Mouse (Mus musculus): Measurements from ENCODE around the gene Dip2a. TPM values are rescaled to one million over a fixed set of nuclear protein-coding genes. Genes with fewer than 3 reads are reported as not detected.

Gene Dip2a
- total RNA-seq, 2 experiments from 2014 or later, result 62.6 to 63.3 TPM

GRCm38 (mm10) chr10:76247960-76248646 lies 97.0 kb downstream of the Dip2a start:
- DNase-seq (ENCODE audit: low spot score in 2 of 2), result no peak

DNA sequence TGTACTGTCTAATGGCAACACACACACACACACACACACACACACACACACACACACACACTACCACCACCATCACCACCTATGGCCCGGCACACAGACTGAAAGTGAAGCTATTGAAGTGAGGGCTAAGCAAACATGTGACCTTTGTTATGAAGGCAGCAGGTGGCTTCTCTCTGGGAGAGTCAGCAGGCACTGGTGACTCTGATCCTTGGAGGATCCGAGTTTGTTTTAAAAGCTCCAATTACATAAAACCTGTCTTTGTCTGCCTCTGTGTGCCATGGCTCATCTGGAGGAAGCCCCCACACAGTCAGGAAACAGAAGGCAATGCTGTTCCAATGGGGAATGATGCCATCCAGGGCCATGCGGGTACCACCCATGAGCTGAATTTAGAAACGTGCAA lies 98.5 kb downstream of the Dip2a start:
- DNase-seq (ENCODE audit: low spot score in 2 of 2), result no peak

- no peak for DNase-seq (ENCODE audit: low spot score in 2 of 2)
Observed at GRCm38 (mm10) chr10:76245106-76245505, 100.0 kb downstream of the Dip2a start.

GRCm38 (mm10) chr10:76239401-76239800 lies 105.7 kb downstream of the Dip2a start:
- DNase-seq (ENCODE audit: low spot score in 2 of 2), result no peak

DNA sequence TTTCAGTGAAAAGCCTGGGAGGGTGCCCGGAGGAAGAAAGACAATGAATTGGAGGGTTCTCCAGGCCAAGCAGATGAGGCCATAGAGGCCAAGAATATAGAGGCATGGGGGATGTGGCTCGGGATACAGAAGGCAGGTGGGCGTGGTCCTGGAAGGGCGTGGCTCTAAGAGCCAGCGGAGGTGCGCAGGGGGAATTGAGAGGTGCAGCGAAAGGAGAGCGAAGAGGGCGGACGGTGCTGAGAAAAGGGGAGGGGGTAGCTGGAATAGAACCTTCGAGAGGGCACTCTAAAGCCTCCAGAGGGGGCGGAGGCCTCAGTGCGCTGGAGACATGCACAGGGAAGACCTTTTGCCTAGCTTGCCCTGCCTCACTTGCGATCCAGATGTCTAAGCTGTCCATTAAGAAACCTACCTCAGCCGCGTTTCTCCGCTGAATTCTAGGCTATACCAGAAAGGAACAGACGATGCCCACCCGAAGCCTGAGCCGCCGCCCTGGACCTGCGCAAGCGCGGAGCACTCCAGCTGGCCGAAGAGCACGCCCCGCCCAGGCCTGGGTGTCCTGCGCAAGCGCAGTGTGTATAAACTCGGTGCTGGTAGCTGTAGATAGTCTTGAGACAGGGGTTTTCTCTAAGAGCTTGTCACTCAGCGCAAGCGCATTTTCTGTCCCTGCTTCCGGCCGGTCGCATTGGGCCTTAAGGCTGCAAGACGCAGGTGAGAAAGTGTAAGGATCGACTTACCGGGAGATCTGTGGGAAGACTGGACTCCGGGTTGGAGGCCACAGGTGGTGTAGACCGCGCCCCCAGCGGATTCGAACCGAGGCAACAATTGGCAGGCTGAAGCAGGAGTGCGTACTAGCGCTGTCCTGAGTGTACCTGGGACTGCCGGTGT lies 107.5 kb downstream of the Dip2a start, which contains the start of gene Prmt2:
Prmt2 (minus strand) TSS at position 525 of the 885 bp plus-strand sequence.
- peak; percentile 86 to 94 for DNase-seq (ENCODE audit: low spot score in 2 of 2)

DNA sequence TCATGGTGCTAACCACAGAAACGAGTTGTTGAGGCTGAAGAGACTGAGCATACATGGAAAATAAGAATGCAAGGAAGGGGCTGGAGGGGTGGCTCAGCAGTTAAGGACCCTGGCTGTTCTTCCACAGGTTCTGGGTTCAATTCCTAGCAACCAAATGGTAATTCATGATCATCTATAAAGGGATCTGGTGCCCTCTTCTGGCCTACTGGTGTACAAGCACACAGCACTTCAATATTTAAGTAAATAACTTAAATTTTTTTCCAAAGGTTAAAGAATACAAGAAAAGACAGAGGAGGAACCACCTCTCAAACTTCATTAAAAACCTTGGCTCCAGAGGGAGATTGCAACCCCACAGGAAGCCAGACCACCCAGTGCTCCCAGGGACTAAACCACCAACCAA lies 115.5 kb downstream of the Dip2a start:
- DNase-seq (ENCODE audit: low spot score in 2 of 2), result no peak

GRCm38 (mm10) chr10:76225944-76226343 lies 119.1 kb downstream of the Dip2a start:
- no peak for DNase-seq (ENCODE audit: low spot score in 2 of 2)

GRCm38 (mm10) chr10:76218240-76218639 lies 126.9 kb downstream of the Dip2a start:
- DNase-seq (ENCODE audit: low spot score in 2 of 2), result no peak

GRCm38 (mm10) chr10:76217056-76217455 lies 128.0 kb downstream of the Dip2a start:
- no peak for DNase-seq (ENCODE audit: low spot score in 2 of 2)

- DNase-seq (ENCODE audit: low spot score in 2 of 2), result no peak
Observed at GRCm38 (mm10) chr10:76214161-76214560, 130.9 kb downstream of the Dip2a start.

- DNase-seq (ENCODE audit: low spot score in 2 of 2), result no peak
Observed at GRCm38 (mm10) chr10:76212121-76212520, 133.0 kb downstream of the Dip2a start.

- no peak for DNase-seq (ENCODE audit: low spot score in 2 of 2)
Observed at GRCm38 (mm10) chr10:76210806-76211205, 134.3 kb downstream of the Dip2a start.

Other genes with a start within 250 kb of the Dip2a start
- gene Slc5a4b, start 234.3 kb downstream of the Dip2a start, total RNA-seq (2021), result not detected
- gene Slc5a4a, start 197.8 kb downstream of the Dip2a start, total RNA-seq (2021), result not detected
- gene Prmt2, start 107.4 kb downstream of the Dip2a start, total RNA-seq (2021), result 10 to 100 TPM; 62.1 to 70.2 TPM
- 100 to 1,000 TPM; 157 to 173 TPM for gene S100b, start 91.4 kb downstream of the Dip2a start, total RNA-seq (2021)
- not detected for gene AC141477.1, start 95.2 kb upstream of the Dip2a start, total RNA-seq (2021)
- gene Pcnt, start 97.5 kb upstream of the Dip2a start, total RNA-seq (2021), result 10 to 100 TPM; 22.2 to 29.9 TPM
- not detected for gene 2610028H24Rik, start 103.8 kb upstream of the Dip2a start, total RNA-seq (2021)
- gene Mcm3ap, start 123.6 kb upstream of the Dip2a start, total RNA-seq (2021), result 10 to 100 TPM; 51.7 to 53.7 TPM
- 1 to 10 TPM; 4.5 TPM for gene Ybey, start 123.8 kb upstream of the Dip2a start, total RNA-seq (2021)
- 10 to 100 TPM; 47.2 to 58.6 TPM for gene Lss, start 186.3 kb upstream of the Dip2a start, total RNA-seq (2021)
- not detected for gene Spatc1l, start 217.0 kb upstream of the Dip2a start, total RNA-seq (2021)
- gene Ftcd, start 230.4 kb upstream of the Dip2a start, total RNA-seq (2021), result under 1 TPM in 1 of 2 experiments, not detected in 1; 0.12 TPM